Mouse (Mus musculus): ENCODE results near the gene Gm20425.

GRCm38 (mm10) chr9:103186747-103187146 lies 43.4 kb downstream of the Gm20425 start:
- TF ChIP-seq CTCF (conservative IDR thresholded peaks at IDR 0.05; ENCODE audit: low read length) (no peak), NANOG (IDR thresholded peaks at IDR 0.05; ENCODE audit: borderline replicate concordance, low read length) (no peak), POU5F1 (IDR thresholded peaks at IDR 0.05; ENCODE audit: borderline replicate concordance, low read length) (no peak)
